Mouse (Mus musculus): ENCODE data around the gene Ccdc63.

GRCm38 (mm10) chr5:122059060-122060017 lies 81.3 kb downstream of the Ccdc63 start:
- TF ChIP-seq CTCF (IDR thresholded peaks at IDR 0.05; ENCODE audit: low read depth, low read length), result peak; percentile 9; the same call in 1 of the 2 replicates
- TF ChIP-seq POLR2AphosphoS5 (IDR thresholded peaks at IDR 0.05; ENCODE audit: insufficient replicate concordance, low read depth, low read length), result no peak
